Mouse (Mus musculus) heart, postnatal 0 days (tissue): ENCODE data around the gene Lrrc42.

Source experiments
- CTCF ChIP-seq: IDR thresholded peaks from 2 replicates; pipeline ENCODE4 v1.5.1; 2016; ENCODE audit warnings: antibody characterized with exemption, control low read depth, low read depth
- EP300 ChIP-seq: IDR thresholded peaks from 2 replicates; pipeline ENCODE4 v1.6.1; 2016; ENCODE audit warnings: antibody characterized with exemption, low read depth

DNA sequence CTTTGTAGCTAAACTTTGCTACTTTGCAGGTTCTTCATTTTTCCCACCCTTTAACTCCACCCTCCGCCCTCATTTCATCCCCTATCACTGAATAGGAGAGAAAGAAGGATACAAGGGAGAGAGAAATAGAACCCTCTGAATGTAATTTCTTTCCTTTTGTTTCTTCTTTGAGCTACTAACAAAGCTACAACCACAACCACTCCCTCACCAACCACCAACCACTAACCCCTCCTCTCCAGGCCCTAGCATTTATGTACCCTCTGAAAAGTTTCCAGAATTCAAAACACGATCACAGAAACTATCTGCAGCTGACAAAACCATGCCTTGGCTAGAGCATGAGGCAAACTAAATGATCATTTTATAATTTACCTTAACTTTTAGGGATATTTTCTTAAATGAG, 56.9 kb downstream of the Lrrc42 start:
- TF ChIP-seq CTCF = no peak
- TF ChIP-seq EP300 = no peak
